ENCODE assay signal across 10 mouse cellular contexts in genomic region chr6:140297969-140298554, GRCm38 (mm10).
DNase-seq lines count a peak whose midpoint lies in the region; ATAC-seq and TF ChIP-seq lines count a peak whose summit lies in the region.
"Had no signal": no experiment of that assay in that cellular context is flagged by ENCODE, and none has a peak within 500 bp of the region (broad histone marks: within the 10 kb centered on the region; RNA-seq: fewer than 3 reads in every experiment).

No protein-coding gene starts in this region.

- no peak for ATAC-seq in heart, embryonic 12.5 days (ENCODE audit: insufficient number of reproducible peaks, low FRiP score)
- ATAC-seq in forebrain, embryonic 15.5 days (replicated peaks), result peak; percentile 74

- no peak overlapping the region for H3K4me3 ChIP-seq in heart, embryonic 12.5 days
- no peak overlapping the region for H3K4me3 ChIP-seq in ES-Bruce4 (ENCODE audit: low read depth, low read length)
- 0 out of 2 replicates have a peak overlapping the region, but pooled peaks have one; percentile 7 for H3K4me3 ChIP-seq in forebrain, embryonic 15.5 days
- no peak overlapping the region for H3K4me3 ChIP-seq in thymus, adult 2 months (ENCODE audit: control insufficient read depth, insufficient read depth, low read length)
- H3K4me3 ChIP-seq: embryonic facial prominence, embryonic 15.5 days; gastrocnemius, adult 2 months had no signal

- peak; percentile 23 to 40 for DNase-seq in heart, postnatal 10 days
- DNase-seq in lung, postnatal 36 days, result peak; percentile 44
- DNase-seq in spleen, adult 12 weeks (ENCODE audit: low spot score), result no peak
- no peak for DNase-seq in thymus, adult 2 months
- no peak for DNase-seq in thymus, postnatal 0 days (ENCODE audit: low spot score)
- DNase-seq: gastrocnemius, adult 2 months had no signal

- no peak overlapping the region for H3K27ac ChIP-seq in heart, embryonic 12.5 days (ENCODE audit: poor library complexity, severe bottlenecking)
- H3K27ac ChIP-seq in ES-Bruce4 (ENCODE audit: insufficient read depth, low read length), result no peak overlapping the region
- peak overlapping the region; percentile 56 for H3K27ac ChIP-seq in forebrain, embryonic 15.5 days (replicated peaks)
- H3K27ac ChIP-seq in thymus, adult 2 months (ENCODE audit: control insufficient read depth, insufficient read depth, low read length), result no peak overlapping the region
- H3K27ac ChIP-seq: embryonic facial prominence, embryonic 15.5 days; gastrocnemius, adult 2 months had no signal

- WGBS in heart, embryonic 12.5 days, result 75% methylated on average over 14 of the region's 14 CpGs
- WGBS in forebrain, embryonic 15.5 days, result 35% methylated on average over 14 of the region's 14 CpGs
- WGBS in thymus, adult 2 months, result 86% methylated on average over 14 of the region's 14 CpGs

- H3K9me3 ChIP-seq in heart, embryonic 12.5 days (replicated peaks), result no peaks in the 10 kb centered on the region
- H3K9me3 ChIP-seq in ES-Bruce4 (replicated peaks; ENCODE audit: control insufficient read depth, insufficient read depth, low read length, poor library complexity, severe bottlenecking), result no peaks in the 10 kb centered on the region
- no peaks in the 10 kb centered on the region for H3K9me3 ChIP-seq in forebrain, embryonic 15.5 days
- H3K9me3 ChIP-seq: embryonic facial prominence, embryonic 15.5 days had no signal

- no peak overlapping the region for H3K9ac ChIP-seq in heart, embryonic 12.5 days
- H3K9ac ChIP-seq in ES-Bruce4 (ENCODE audit: low read depth, poor library complexity, severe bottlenecking), result no peak overlapping the region
- no peak overlapping the region for H3K9ac ChIP-seq in forebrain, embryonic 15.5 days (replicated peaks)
- H3K9ac ChIP-seq: embryonic facial prominence, embryonic 15.5 days had no signal

- no peaks in the 10 kb centered on the region for H3K36me3 ChIP-seq in heart, embryonic 12.5 days
- H3K36me3 ChIP-seq in ES-Bruce4 (ENCODE audit: control insufficient read depth, insufficient read depth, low read length, poor library complexity, severe bottlenecking), result no peaks in the 10 kb centered on the region
- H3K36me3 ChIP-seq in forebrain, embryonic 15.5 days, result no peaks in the 10 kb centered on the region
- no peaks in the 10 kb centered on the region for H3K36me3 ChIP-seq in thymus, adult 2 months (ENCODE audit: control insufficient read depth, insufficient read depth, low read length)
- H3K36me3 ChIP-seq: embryonic facial prominence, embryonic 15.5 days had no signal

- peaks cover 18% of the 10 kb centered on the region for H3K4me1 ChIP-seq in heart, embryonic 12.5 days (replicated peaks)
- no peaks in the 10 kb centered on the region for H3K4me1 ChIP-seq in ES-Bruce4 (ENCODE audit: control insufficient read depth, insufficient read depth, low read length)
- peaks cover 15% of the 10 kb centered on the region for H3K4me1 ChIP-seq in forebrain, embryonic 15.5 days
- no peaks in the 10 kb centered on the region for H3K4me1 ChIP-seq in thymus, adult 2 months (replicated peaks; ENCODE audit: control insufficient read depth, insufficient read depth, low read length)
- H3K4me1 ChIP-seq: embryonic facial prominence, embryonic 15.5 days had no signal

- TF ChIP-seq EP300 in ES-Bruce4 (IDR thresholded peaks at IDR 0.05; ENCODE audit: insufficient read depth, low read depth, low read length), result peak; percentile 62; the same call in 1 of the 2 replicates

- intact Hi-C loops in heart, postnatal 10 days (cut with DNase I), result no loop called here

- H3K27me3 ChIP-seq in heart, embryonic 12.5 days (replicated peaks), result no peaks in the 10 kb centered on the region
- H3K27me3 ChIP-seq in ES-Bruce4 (ENCODE audit: control insufficient read depth, insufficient read depth, low read length, poor library complexity, severe bottlenecking), result no peaks in the 10 kb centered on the region; the same call in 1 of the 2 replicates
- H3K27me3 ChIP-seq in forebrain, embryonic 15.5 days, result no peaks in the 10 kb centered on the region
- no peaks in the 10 kb centered on the region for H3K27me3 ChIP-seq in thymus, adult 2 months (ENCODE audit: control insufficient read depth, insufficient read depth, low read length)
- H3K27me3 ChIP-seq: embryonic facial prominence, embryonic 15.5 days had no signal

- no peak for TF ChIP-seq POLR2A in ES-Bruce4 (IDR thresholded peaks at IDR 0.05; ENCODE audit: insufficient read depth, low read length)
- no peak for TF ChIP-seq POLR2A in thymus, adult 2 months (IDR thresholded peaks at IDR 0.05; ENCODE audit: control insufficient read depth, extremely low read depth, insufficient read depth, low read length, poor library complexity)

- H3K4me2 ChIP-seq in heart, embryonic 12.5 days, result no peak overlapping the region
- H3K4me2 ChIP-seq in forebrain, embryonic 15.5 days (replicated peaks), result peak overlapping the region; percentile 24
- H3K4me2 ChIP-seq: embryonic facial prominence, embryonic 15.5 days had no signal

- TF ChIP-seq CTCF in ES-Bruce4 (IDR thresholded peaks at IDR 0.05; ENCODE audit: low read depth, low read length), result no peak
- no peak for TF ChIP-seq CTCF in thymus, adult 2 months (IDR thresholded peaks at IDR 0.05; ENCODE audit: borderline replicate concordance, control insufficient read depth, extremely low read depth, insufficient read depth, low read length, poor library complexity)

Comparison
In these comparisons a context has a peak if more than half of its experiments do, and no peak if none do; other contexts are left out.
1. DNase-seq: peak in heart, postnatal 10 days (2 of 2) and lung, postnatal 36 days (single experiment); none in spleen, adult 12 weeks (single experiment), thymus, adult 2 months (single experiment) and thymus, postnatal 0 days (single experiment).